Mouse (Mus musculus) thymus, adult 2 months (tissue): ENCODE results near the gene Ghrh. TPM values are rescaled to one million over a fixed set of nuclear protein-coding genes. Genes with fewer than 3 reads are reported as not detected.
"Not testable (repeated sequence)": the region's sequence is repeated elsewhere in the genome, so short reads cannot be mapped to it uniquely, and the experiment has no call there.

Source experiments
- DNase-seq: peaks from one replicate; pipeline ENCODE4 v3.0.0; 2021
- H3K27ac ChIP-seq: fragments of 200-500 bp; 2 replicates; pipeline ENCODE4 v1.5.1; 2012; ENCODE audit warnings: low read length, control low read depth; ENCODE audit not compliant: control insufficient read depth, insufficient read depth
- H3K27me3 ChIP-seq: fragments of 200-500 bp; 2 replicates; pipeline ENCODE4 v1.6.1; 2012; ENCODE audit warnings: mild to moderate bottlenecking, low read length, moderate library complexity, mixed read lengths; ENCODE audit not compliant: control insufficient read depth, insufficient read depth
- H3K36me3 ChIP-seq: fragments of 200-500 bp; 2 replicates; pipeline ENCODE4 v1.6.1; 2012; ENCODE audit warnings: mild to moderate bottlenecking, low read length, moderate library complexity; ENCODE audit not compliant: control insufficient read depth, insufficient read depth
- H3K4me1 ChIP-seq: fragments of 200-500 bp; replicated peaks from 2 replicates; pipeline ENCODE4 v1.6.1; 2012; ENCODE audit warnings: low read length; ENCODE audit not compliant: control insufficient read depth, insufficient read depth
- H3K4me3 ChIP-seq: fragments of 200-500 bp; 2 replicates; pipeline ENCODE4 v1.5.1; 2012; ENCODE audit warnings: mild to moderate bottlenecking, low read length, control low read depth, moderate library complexity; ENCODE audit not compliant: control insufficient read depth, insufficient read depth
- CTCF ChIP-seq: fragments of 200-500 bp; IDR thresholded peaks from 2 replicates; pipeline ENCODE4 v1.5.1; 2012; ENCODE audit warnings: mild to moderate bottlenecking, control low read depth, low read length, moderate library complexity, borderline replicate concordance; ENCODE audit not compliant: control insufficient read depth, poor library complexity, insufficient read depth; ENCODE audit errors: extremely low read depth
- POLR2A ChIP-seq: fragments of 200-500 bp; IDR thresholded peaks from 2 replicates; pipeline ENCODE4 v1.6.1; 2012; ENCODE audit warnings: mild to moderate bottlenecking, low read length, control low read depth, moderate library complexity; ENCODE audit not compliant: control insufficient read depth, poor library complexity, insufficient read depth; ENCODE audit errors: extremely low read depth
- WGBS: fragments of 180-500 bp; shearing (Covaris S2); methylation state at CpG from one replicate; pipeline ENCODE4 v1.1.7; 2018; 5-methylcytosine and 5-hydroxymethylcytosine counted together
- polyA plus RNA-seq: library from polyadenylated mRNA; depleted of rRNA; stranded (reverse); fragments of >200 nt; gene quantifications from 2 replicates; pipeline ENCODE4 v1.2.3, GENCODE M21; 2012

Gene Ghrh
- polyA plus RNA-seq, 1 experiment: 1.4 TPM

- no peak for TF ChIP-seq POLR2A
- TF ChIP-seq CTCF: no peak
- Histone ChIP-seq H3K4me3 (no peak overlapping the region), H3K4me1 (no peaks in the 10 kb centered on the region), H3K27me3 (no peaks in the 10 kb centered on the region), H3K36me3 (no peaks in the 10 kb centered on the region), H3K27ac (no peak overlapping the region)
- 92% methylated on average over 7 of the region's 7 CpGs for WGBS
- DNase-seq: no peak
These were observed 42.2 kb upstream of the Ghrh start for GRCm38 (mm10) chr2:157389591-157389921.

GRCm38 (mm10) chr2:157388901-157389590 is 41.7 kb upstream of the Ghrh start:
- H3K27ac ChIP-seq, H3K4me3 ChIP-seq, H3K36me3 ChIP-seq, H3K27me3 ChIP-seq, DNase-seq, H3K4me1 ChIP-seq: not testable (repeated sequence)
- WGBS: 97% methylated on average over 14 of the region's 14 CpGs

GRCm38 (mm10) chr2:157384836-157385235 is 37.5 kb upstream of the Ghrh start:
- Histone ChIP-seq H3K27me3 (no peaks in the 10 kb centered on the region), H3K36me3 (peaks cover 9% of the 10 kb centered on the region), H3K27ac (no peak overlapping the region), H3K4me3 (no peak overlapping the region), H3K4me1 (no peaks in the 10 kb centered on the region)
- WGBS: 98% methylated on average over 4 of the region's 4 CpGs
- no peak for TF ChIP-seq POLR2A
- no peak for TF ChIP-seq CTCF
- DNase-seq: no peak

- no peak for TF ChIP-seq CTCF
- H3K4me3 ChIP-seq: no peak overlapping the region
- WGBS: 87% methylated on average over 3 of the region's 3 CpGs
- no peak for DNase-seq
- no peaks in the 10 kb centered on the region for H3K27me3 ChIP-seq
- peaks cover 6% of the 10 kb centered on the region for H3K36me3 ChIP-seq
- no peak overlapping the region for H3K27ac ChIP-seq
- H3K4me1 ChIP-seq: peaks cover 4% of the 10 kb centered on the region
These were observed 29.7 kb upstream of the Ghrh start for GRCm38 (mm10) chr2:157376995-157377394.

GRCm38 (mm10) chr2:157375794-157376757 is 28.8 kb upstream of the Ghrh start:
- Histone ChIP-seq H3K27ac (no peak overlapping the region), H3K4me3 (no peak overlapping the region), H3K4me1 (peaks cover 4% of the 10 kb centered on the region), H3K27me3 (no peaks in the 10 kb centered on the region), H3K36me3 (peaks cover 6% of the 10 kb centered on the region)
- no peak for DNase-seq
- TF ChIP-seq POLR2A (no peak), CTCF (no peak)
- 87% methylated on average over 14 of the region's 14 CpGs for WGBS

GRCm38 (mm10) chr2:157375051-157375450 is 27.7 kb upstream of the Ghrh start:
- H3K27me3 ChIP-seq: no peaks in the 10 kb centered on the region
- TF ChIP-seq POLR2A (no peak), CTCF (no peak)
- H3K36me3 ChIP-seq: peaks cover 5% of the 10 kb centered on the region
- H3K27ac ChIP-seq: no peak overlapping the region
- H3K4me3 ChIP-seq: no peak overlapping the region
- no peak for DNase-seq
- peaks cover 4% of the 10 kb centered on the region for H3K4me1 ChIP-seq
- 87% methylated on average over 8 of the region's 8 CpGs for WGBS
